Mouse (Mus musculus): Measurements from ENCODE around the gene Enoph1.

- TF ChIP-seq GATA1 (IDR thresholded peaks at IDR 0.05; ENCODE audit: borderline replicate concordance, low read length) = no peak
- no peak for TF ChIP-seq FLI1 (IDR thresholded peaks at IDR 0.05; ENCODE audit: low read length)
These were observed 16.1 kb downstream of the Enoph1 start for GRCm38 (mm10) chr5:100055866-100056369.
